Mouse (Mus musculus) embryonic facial prominence, embryonic 14.5 days (tissue): ENCODE results near the gene Fam104a. TPM values are rescaled to one million over a fixed set of nuclear protein-coding genes. Genes with fewer than 3 reads are reported as not detected.

ENCODE experiments used
- ATAC-seq: fragments of 200-750 bp; cut with Nextera tagmentation; 2 replicates; pipeline ENCODE4 v1.8.0; 2017; ENCODE audit warnings: low read depth, moderate number of reproducible peaks, moderate TSS enrichment
- DNase-seq: peaks from one replicate; pipeline ENCODE4 v3.0.0-alpha.2; 2015; ENCODE audit warnings: low spot score
- H3K27ac ChIP-seq: fragments of 300-500 bp; sonication (generic); replicated peaks from 2 replicates; pipeline ENCODE4 v1.5.1; 2014; ENCODE audit warnings: low read depth, mild to moderate bottlenecking, low read length, moderate library complexity
- H3K27me3 ChIP-seq: fragments of 300-500 bp; sonication (generic); replicated peaks from 2 replicates; pipeline ENCODE4 v1.6.1; 2014; ENCODE audit warnings: low read length; ENCODE audit not compliant: control insufficient read depth, insufficient read depth
- H3K36me3 ChIP-seq: fragments of 300-500 bp; sonication (generic); 2 replicates; pipeline ENCODE4 v1.6.1; 2014; ENCODE audit warnings: low read length, mixed read lengths; ENCODE audit not compliant: control insufficient read depth, insufficient read depth
- H3K4me1 ChIP-seq: fragments of 300-500 bp; sonication (generic); 2 replicates; pipeline ENCODE4 v1.6.1; 2014; ENCODE audit warnings: antibody characterized with exemption, low read length; ENCODE audit not compliant: control insufficient read depth, insufficient read depth
- H3K4me2 ChIP-seq: fragments of 300-500 bp; sonication (generic); 2 replicates; pipeline ENCODE4 v1.6.1; 2014; ENCODE audit warnings: low read depth, mild to moderate bottlenecking, low read length, moderate library complexity, mixed read lengths
- H3K4me3 ChIP-seq: fragments of 300-500 bp; sonication (generic); 2 replicates; pipeline ENCODE4 v1.5.1; 2014; ENCODE audit warnings: low read depth, mild to moderate bottlenecking, low read length
- H3K9ac ChIP-seq: fragments of 300-500 bp; sonication (generic); 2 replicates; pipeline ENCODE4 v1.6.1; 2014; ENCODE audit warnings: low read depth, mild to moderate bottlenecking, low read length, moderate library complexity, mixed read lengths
- H3K9me3 ChIP-seq: fragments of 300-500 bp; sonication (generic); 2 replicates; pipeline ENCODE4 v1.6.1; 2016; ENCODE audit warnings: low read length; ENCODE audit not compliant: control insufficient read depth
- WGBS: fragments of 180-500 bp; shearing (Covaris S2); extraction: QIAGEN DNeasy Blood & Tissue Kit; methylation state at CpG from one replicate; pipeline ENCODE4 v1.1.7; 2014; 5-methylcytosine and 5-hydroxymethylcytosine counted together
- polyA plus RNA-seq: library from polyadenylated mRNA; unstranded; fragments of >200 nt; fragmentation: Nextera tagmentation; extraction: Ambion mirVana; gene quantifications from 2 replicates; pipeline ENCODE4 v1.2.1, GENCODE M21; 2014

Gene Fam104a
- polyA plus RNA-seq, 1 experiment from 2014 or later, result 48.6 TPM

GRCm38 (mm10) chr11:113614476-113614875 lies 69.5 kb downstream of the Fam104a start:
- ATAC-seq, result no peak
- Histone ChIP-seq H3K9me3 (no peaks in the 10 kb centered on the region), H3K4me2 (no peak overlapping the region), H3K27me3 (peaks cover 23% of the 10 kb centered on the region), H3K4me3 (no peak overlapping the region), H3K9ac (no peak overlapping the region), H3K27ac (no peak overlapping the region), H3K4me1 (peaks cover 29% of the 10 kb centered on the region), H3K36me3 (no peaks in the 10 kb centered on the region)
- DNase-seq, result no peak
- 69% methylated on average over 6 of the region's 6 CpGs for WGBS

DNA sequence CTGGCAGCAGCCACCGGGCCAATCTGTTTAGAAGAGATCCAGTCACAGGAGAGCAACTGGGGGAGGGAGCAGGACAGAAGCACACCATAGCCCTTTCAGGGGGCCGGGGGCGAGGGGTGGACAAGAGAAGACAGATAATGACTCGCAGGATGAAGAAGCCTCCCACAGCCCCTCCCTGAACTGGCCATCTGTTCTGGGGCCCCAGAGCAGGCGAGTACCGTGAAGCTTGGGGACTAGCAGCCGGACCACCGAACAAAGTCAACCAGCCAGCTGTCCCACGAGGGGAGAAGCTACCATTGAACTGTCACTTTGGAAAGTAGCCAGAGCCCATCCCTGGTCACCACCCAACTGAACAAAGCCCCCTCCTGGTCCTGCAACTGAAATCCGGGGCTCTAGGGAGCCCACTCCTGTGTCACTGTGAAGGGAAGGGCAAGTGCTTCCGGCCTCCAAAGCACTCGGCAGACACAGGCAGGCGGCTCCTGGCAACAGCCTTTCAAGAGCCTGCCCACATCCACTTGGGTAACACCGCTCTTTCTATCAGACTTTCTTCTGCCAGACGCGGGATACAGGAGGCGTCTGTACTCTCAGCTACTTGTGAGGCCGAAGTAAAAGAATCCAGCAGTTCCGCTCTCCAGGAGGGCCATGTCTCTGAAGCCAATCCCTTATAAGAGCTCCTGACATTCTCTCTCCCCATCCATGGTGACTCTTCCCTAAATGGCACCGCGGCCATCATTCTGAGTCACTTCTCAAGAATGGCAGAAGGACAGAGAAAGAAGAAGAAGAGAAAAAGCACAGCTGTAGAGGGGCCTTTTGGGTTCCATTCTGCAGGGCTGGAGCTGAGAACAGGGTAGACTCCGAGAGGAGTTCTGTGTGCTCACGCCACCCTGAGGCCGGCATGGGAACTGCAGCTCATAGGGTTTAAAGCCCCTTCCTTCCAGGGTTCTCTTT lies 72.0 kb downstream of the Fam104a start:
- Histone ChIP-seq H3K4me2 (peak overlapping the region; percentile 23), H3K4me1 (peaks cover 13% of the 10 kb centered on the region), H3K9ac (peak overlapping the region; percentile 23; the same call in 1 of the 2 replicates), H3K9me3 (no peaks in the 10 kb centered on the region), H3K27ac (0 out of 2 replicates have a peak overlapping the region, but pooled peaks have one; percentile 39), H3K36me3 (no peaks in the 10 kb centered on the region), H3K4me3 (no peak overlapping the region), H3K27me3 (no peaks in the 10 kb centered on the region)
- 17% methylated on average over 19 of the region's 24 CpGs for WGBS
- DNase-seq (peak; percentile 60), ATAC-seq (peak; percentile 70)

Other genes starting within 250 kb of the Fam104a start
- gene Sstr2, start 64.8 kb downstream of the Fam104a start, polyA plus RNA-seq, result 0.71 and 1.0 TPM in 2 replicates
- gene Cog1, start 35.0 kb downstream of the Fam104a start, polyA plus RNA-seq, result 23.4 and 27.7 TPM in 2 replicates
- gene Slc39a11, start 34.1 kb downstream of the Fam104a start, polyA plus RNA-seq, result 23.6 and 25.6 TPM in 2 replicates
- 18.8 and 20.9 TPM in 2 replicates for gene D11Wsu47e, start 257 bp upstream of the Fam104a start, polyA plus RNA-seq
- 1.2 and 2.1 TPM in 2 replicates for gene Cpsf4l, start 25.9 kb upstream of the Fam104a start, polyA plus RNA-seq
- 39.3 and 51.0 TPM in 2 replicates for gene Cdc42ep4, start 67.7 kb upstream of the Fam104a start, polyA plus RNA-seq